28 mouse cellular contexts compared by ENCODE assay signal in genomic region chr9:91151893-91152292, GRCm38 (mm10).
DNase-seq lines count a peak whose midpoint lies in the region; ATAC-seq lines count a peak whose summit lies in the region.
"Had no signal": no experiment of that assay in that cellular context is flagged by ENCODE, and none has a peak within 500 bp of the region (broad histone marks: within the 10 kb centered on the region; RNA-seq: fewer than 3 reads in every experiment).

No protein-coding gene starts in this region.

- ATAC-seq in heart, embryonic 13.5 days (ENCODE audit: extremely low read depth, insufficient number of reproducible peaks, low FRiP score, low TSS enrichment) = peak; percentile 66; the same call in 1 of the 2 replicates
- peak; percentile 67 for ATAC-seq in heart, embryonic 16.5 days (replicated peaks; ENCODE audit: extremely low read depth, insufficient read depth, low FRiP score)
- 0 out of 2 replicates have a peak, but pooled peaks have one; percentile 36 for ATAC-seq in liver, embryonic 11.5 days (replicated peaks; ENCODE audit: low FRiP score)
- ATAC-seq in liver, embryonic 12.5 days = no peak
- ATAC-seq: activated CD4-positive, CD25-positive, alpha-beta regulatory T cell, adult 4 months; forebrain, embryonic 15.5 days; hindbrain, embryonic 16.5 days; intestine, embryonic 15.5 days had no signal

- no peaks in the 10 kb centered on the region for H3K36me3 ChIP-seq in heart, embryonic 13.5 days
- H3K36me3 ChIP-seq in heart, embryonic 10.5 days = no peaks in the 10 kb centered on the region
- no peaks in the 10 kb centered on the region for H3K36me3 ChIP-seq in heart, embryonic 16.5 days (ENCODE audit: control insufficient read depth, insufficient read depth)
- no peaks in the 10 kb centered on the region for H3K36me3 ChIP-seq in liver, embryonic 11.5 days (ENCODE audit: control insufficient read depth, insufficient read depth, low read length)
- no peaks in the 10 kb centered on the region for H3K36me3 ChIP-seq in liver, embryonic 12.5 days
- H3K36me3 ChIP-seq: embryonic facial prominence, embryonic 10.5 days; embryonic facial prominence, embryonic 13.5 days; forebrain, embryonic 12.5 days; forebrain, embryonic 15.5 days; hindbrain, embryonic 10.5 days; hindbrain, embryonic 13.5 days; intestine, embryonic 15.5 days had no signal

- no peaks in the 10 kb centered on the region for H3K9me3 ChIP-seq in heart, embryonic 13.5 days
- H3K9me3 ChIP-seq in heart, embryonic 10.5 days = no peaks in the 10 kb centered on the region
- no peaks in the 10 kb centered on the region for H3K9me3 ChIP-seq in heart, embryonic 16.5 days (replicated peaks; ENCODE audit: control insufficient read depth, low read length)
- no peaks in the 10 kb centered on the region for H3K9me3 ChIP-seq in liver, embryonic 11.5 days (ENCODE audit: control insufficient read depth, low read length)
- peaks cover 3% of the 10 kb centered on the region; the same call in 1 of the 2 replicates for H3K9me3 ChIP-seq in liver, embryonic 12.5 days (replicated peaks)
- H3K9me3 ChIP-seq: embryonic facial prominence, embryonic 10.5 days; embryonic facial prominence, embryonic 13.5 days; forebrain, embryonic 12.5 days; forebrain, embryonic 15.5 days; hindbrain, embryonic 10.5 days; hindbrain, embryonic 13.5 days; intestine, embryonic 15.5 days had no signal

- H3K4me2 ChIP-seq in heart, embryonic 13.5 days = peak overlapping the region; percentile 43
- peak overlapping the region; percentile 47 for H3K4me2 ChIP-seq in heart, embryonic 16.5 days (ENCODE audit: low read depth, low read length)
- H3K4me2 ChIP-seq in liver, embryonic 11.5 days = no peak overlapping the region
- no peak overlapping the region for H3K4me2 ChIP-seq in liver, embryonic 12.5 days
- H3K4me2 ChIP-seq: embryonic facial prominence, embryonic 13.5 days; forebrain, embryonic 12.5 days; forebrain, embryonic 15.5 days; hindbrain, embryonic 13.5 days; intestine, embryonic 15.5 days had no signal

- H3K27ac ChIP-seq in heart, embryonic 13.5 days (replicated peaks) = 0 out of 2 replicates have a peak overlapping the region, but pooled peaks have one; percentile 28
- H3K27ac ChIP-seq in heart, embryonic 10.5 days = no peak overlapping the region
- no peak overlapping the region for H3K27ac ChIP-seq in heart, embryonic 16.5 days (ENCODE audit: low read length)
- H3K27ac ChIP-seq in liver, embryonic 11.5 days (ENCODE audit: low read depth, low read length) = no peak overlapping the region
- H3K27ac ChIP-seq in liver, embryonic 12.5 days = no peak overlapping the region
- H3K27ac ChIP-seq: embryonic facial prominence, embryonic 10.5 days; embryonic facial prominence, embryonic 13.5 days; forebrain, embryonic 12.5 days; forebrain, embryonic 15.5 days; hindbrain, embryonic 10.5 days; hindbrain, embryonic 13.5 days; intestine, embryonic 15.5 days had no signal

- peak; percentile 2 to 4 for DNase-seq in heart, adult 18-20 months
- no peak for DNase-seq in heart, postnatal 25 days (ENCODE audit: low spot score)
- no peak for DNase-seq in heart, embryonic 10.5 days (ENCODE audit: low spot score)
- no peak for DNase-seq in heart, postnatal 4 days
- DNase-seq in liver, embryonic 11.5 days (ENCODE audit: low spot score) = no peak
- DNase-seq: adrenal gland, adult 8-10 months; adrenal gland, postnatal 25 days; cerebellum, adult 11-12 months; cerebellum, adult 8-10 months; cerebellum, postnatal 10 days; cerebellum, postnatal 36 days; embryo, embryonic 11 days; gastrocnemius, postnatal 25 days; kidney, adult 11 months; kidney, adult 8-10 months had no signal

- H3K4me3 ChIP-seq in heart, embryonic 13.5 days = no peak overlapping the region
- no peak overlapping the region for H3K4me3 ChIP-seq in heart, embryonic 10.5 days
- no peak overlapping the region for H3K4me3 ChIP-seq in heart, embryonic 16.5 days (ENCODE audit: low read length)
- no peak overlapping the region for H3K4me3 ChIP-seq in liver, embryonic 11.5 days (ENCODE audit: low read depth, low read length)
- H3K4me3 ChIP-seq in liver, embryonic 12.5 days = no peak overlapping the region
- H3K4me3 ChIP-seq: embryonic facial prominence, embryonic 10.5 days; embryonic facial prominence, embryonic 13.5 days; erythroblast, embryonic 14.5 days; forebrain, embryonic 12.5 days; forebrain, embryonic 15.5 days; hindbrain, embryonic 10.5 days; hindbrain, embryonic 13.5 days; intestine, embryonic 15.5 days had no signal

- WGBS in heart, embryonic 13.5 days = 31% methylated on average over 11 of the region's 11 CpGs
- WGBS in heart, embryonic 10.5 days = 57% methylated on average over 11 of the region's 11 CpGs
- 46% methylated on average over 11 of the region's 11 CpGs for WGBS in heart, embryonic 16.5 days
- 88% methylated on average over 11 of the region's 11 CpGs for WGBS in liver, embryonic 11.5 days
- 79% methylated on average over 11 of the region's 11 CpGs for WGBS in liver, embryonic 12.5 days (ENCODE audit: insufficient replicate concordance)

- intact Hi-C loops in heart, postnatal 25 days (cut with DNase I) = no loop called here

- H3K4me1 ChIP-seq in heart, embryonic 13.5 days = peaks cover 10% of the 10 kb centered on the region; the same call in 1 of the 2 replicates
- no peaks in the 10 kb centered on the region for H3K4me1 ChIP-seq in heart, embryonic 10.5 days
- H3K4me1 ChIP-seq in heart, embryonic 16.5 days (ENCODE audit: control insufficient read depth, insufficient read depth, low read length) = peaks cover 8% of the 10 kb centered on the region
- no peaks in the 10 kb centered on the region for H3K4me1 ChIP-seq in liver, embryonic 11.5 days (replicated peaks; ENCODE audit: control insufficient read depth, insufficient read depth, low read length)
- H3K4me1 ChIP-seq in liver, embryonic 12.5 days = no peaks in the 10 kb centered on the region
- H3K4me1 ChIP-seq: embryonic facial prominence, embryonic 10.5 days; embryonic facial prominence, embryonic 13.5 days; forebrain, embryonic 12.5 days; forebrain, embryonic 15.5 days; hindbrain, embryonic 10.5 days; hindbrain, embryonic 13.5 days; intestine, embryonic 15.5 days had no signal

- H3K9ac ChIP-seq in heart, embryonic 13.5 days = no peak overlapping the region
- no peak overlapping the region for H3K9ac ChIP-seq in heart, embryonic 16.5 days (ENCODE audit: low read length)
- H3K9ac ChIP-seq in liver, embryonic 11.5 days (ENCODE audit: low read depth, low read length) = no peak overlapping the region
- H3K9ac ChIP-seq in liver, embryonic 12.5 days = no peak overlapping the region
- H3K9ac ChIP-seq: embryonic facial prominence, embryonic 13.5 days; forebrain, embryonic 12.5 days; forebrain, embryonic 15.5 days; hindbrain, embryonic 13.5 days; intestine, embryonic 15.5 days had no signal

- no peaks in the 10 kb centered on the region for H3K27me3 ChIP-seq in heart, embryonic 13.5 days (replicated peaks)
- H3K27me3 ChIP-seq in heart, embryonic 10.5 days (ENCODE audit: insufficient read depth, poor library complexity, severe bottlenecking) = no peaks in the 10 kb centered on the region
- no peaks in the 10 kb centered on the region for H3K27me3 ChIP-seq in heart, embryonic 16.5 days (ENCODE audit: control insufficient read depth, insufficient read depth, low read length)
- no peaks in the 10 kb centered on the region for H3K27me3 ChIP-seq in liver, embryonic 11.5 days (replicated peaks; ENCODE audit: control insufficient read depth, insufficient read depth, low read length)
- H3K27me3 ChIP-seq in liver, embryonic 12.5 days (replicated peaks) = no peaks in the 10 kb centered on the region
- H3K27me3 ChIP-seq: embryonic facial prominence, embryonic 13.5 days; forebrain, embryonic 12.5 days; forebrain, embryonic 15.5 days; hindbrain, embryonic 13.5 days; intestine, embryonic 15.5 days had no signal

Comparison
In these comparisons a context has a peak if more than half of its experiments do, and no peak if none do; other contexts are left out.
1. DNase-seq: peak in heart, adult 18-20 months (2 of 2); none in heart, postnatal 25 days (single experiment), heart, embryonic 10.5 days (single experiment), heart, postnatal 4 days (single experiment) and liver, embryonic 11.5 days (single experiment).
2. H3K4me2 ChIP-seq: peak in heart, embryonic 13.5 days (single experiment) and heart, embryonic 16.5 days (single experiment); none in liver, embryonic 11.5 days (single experiment) and liver, embryonic 12.5 days (single experiment).